In the genomic region with DNA sequence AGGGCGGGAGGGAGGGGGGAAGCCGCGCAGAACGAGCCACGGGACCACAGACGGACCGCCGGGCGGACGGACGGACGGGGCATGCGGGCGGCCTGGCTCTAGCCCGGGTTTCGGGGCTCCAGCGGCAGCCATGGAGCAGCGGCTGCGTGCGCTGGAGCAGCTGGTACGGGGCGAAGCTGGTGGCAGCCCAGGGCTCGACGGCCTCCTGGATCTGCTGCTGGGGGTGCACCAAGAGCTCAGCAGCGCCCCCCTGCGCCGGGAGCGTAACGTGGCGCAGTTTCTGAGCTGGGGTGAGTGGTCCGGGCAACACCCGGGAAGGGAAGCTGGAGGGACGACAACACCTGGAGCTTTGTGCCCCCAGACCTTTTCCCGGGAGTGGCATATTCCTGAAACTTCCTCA, we compare ENCODE assay signal across 8 mouse cellular contexts. TPM values are rescaled to one million over a fixed set of nuclear protein-coding genes. Genes with fewer than 3 reads are reported as not detected.
A peak's percentile ranks its signal among the peaks of the same experiment; 100 is the strongest.
DNase-seq lines count a peak whose midpoint lies in the region; ATAC-seq and TF ChIP-seq lines count a peak whose summit lies in the region.

No protein-coding gene starts in this region.

- peak overlapping the region; percentile 70 for H3K4me2 ChIP-seq in lung, embryonic 16.5 days (ENCODE audit: low read depth, low read length)

- H3K4me1 ChIP-seq in lung, embryonic 16.5 days (replicated peaks; ENCODE audit: control insufficient read depth, insufficient read depth, low read length) = peaks cover 16% of the 10 kb centered on the region
- H3K4me1 ChIP-seq in olfactory bulb, adult 2 months (ENCODE audit: control insufficient read depth, insufficient read depth, low read length) = peaks cover 11% of the 10 kb centered on the region

- TF ChIP-seq CTCF in olfactory bulb, adult 2 months (IDR thresholded peaks at IDR 0.05; ENCODE audit: insufficient read depth, low read depth, low read length) = peak; percentile 71; the same call in 1 of the 2 replicates

- peak overlapping the region; percentile 73 for H3K4me3 ChIP-seq in lung, embryonic 16.5 days (ENCODE audit: low read length)
- peak overlapping the region; percentile 49 for H3K4me3 ChIP-seq in olfactory bulb, adult 2 months (ENCODE audit: insufficient read depth, low read depth, low read length)

- DNase-seq in CD8-positive naive resting alpha-beta T cell, adult 2 months (ENCODE audit: low read depth in 2 of 2, low spot score in 2 of 2) = peak; percentile 85 to 88
- DNase-seq in adrenal gland, adult 2 months = peak; percentile 80
- DNase-seq in embryo, embryonic 11.5 days (ENCODE audit: low read depth, low spot score) = peak; percentile 59
- peak; percentile 76 to 82 for DNase-seq in heart, adult 18-20 months
- peak; percentile 87 for DNase-seq in kidney, adult 18-20 months
- peak; percentile 74 to 82 for DNase-seq in thymus, postnatal 36 days

- peak overlapping the region; percentile 83 for H3K9ac ChIP-seq in lung, embryonic 16.5 days (ENCODE audit: low read length)

- 2% methylated on average over 29 of the region's 34 CpGs for WGBS in lung, embryonic 16.5 days
- WGBS in olfactory bulb, adult 2 months = 1% methylated on average over 33 of the region's 34 CpGs

- peak; percentile 70 for ATAC-seq in lung, embryonic 16.5 days (ENCODE audit: low read depth)

- H3K27me3 ChIP-seq in lung, embryonic 16.5 days (ENCODE audit: control insufficient read depth, insufficient read depth, low read depth, low read length) = no peaks in the 10 kb centered on the region

- no peaks in the 10 kb centered on the region for H3K9me3 ChIP-seq in lung, embryonic 16.5 days (ENCODE audit: control insufficient read depth, low read length)

- H3K36me3 ChIP-seq in lung, embryonic 16.5 days (ENCODE audit: control insufficient read depth, insufficient read depth, low read length) = peaks cover 3% of the 10 kb centered on the region

- TF ChIP-seq POLR2A in olfactory bulb, adult 2 months (IDR thresholded peaks at IDR 0.05; ENCODE audit: insufficient read depth, low read depth, low read length) = no peak

- peak overlapping the region; percentile 55; the same call in 1 of the 2 replicates for H3K27ac ChIP-seq in lung, embryonic 16.5 days (ENCODE audit: low read length)
- H3K27ac ChIP-seq in olfactory bulb, adult 2 months (ENCODE audit: insufficient read depth, low read depth, low read length) = no peak overlapping the region

RNA-seq across cellular contexts. Expression of a gene that starts 0.3 kb away (rescaled TPM):
- total RNA-seq in adrenal gland, adult 2 months (2021) = 10 to 100 TPM; 14.4 to 24.6 TPM
- 23.7 and 26.6 TPM in 2 replicates for polyA plus RNA-seq in adrenal gland, adult 2 months (2012; rRNA removed)
- total RNA-seq in heart, adult 18-20 months (2021) = 10 to 100 TPM; 13.8 TPM
- polyA plus RNA-seq in lung, embryonic 16.5 days (2015; fragmentation: Nextera tagmentation; extraction: Ambion mirVana) = 1.1 and 1.7 TPM in 2 replicates
- polyA plus RNA-seq in olfactory bulb, adult 2 months (2012; ENCODE audit: insufficient read depth, insufficient read length, low replicate concordance, missing spikeins) = not detected in 2 replicates

RNA-seq across cellular contexts. Expression of a gene that starts 28.2 kb away (rescaled TPM):
- total RNA-seq in adrenal gland, adult 2 months (2021) = 10 to 100 TPM; 54.6 to 54.8 TPM
- 71.1 and 71.2 TPM in 2 replicates for polyA plus RNA-seq in adrenal gland, adult 2 months (2012; rRNA removed)
- 10 to 100 TPM; 13.3 to 14.0 TPM for total RNA-seq in heart, adult 18-20 months (2021)
- polyA plus RNA-seq in lung, embryonic 16.5 days (2015; fragmentation: Nextera tagmentation; extraction: Ambion mirVana) = 70.9 and 76.9 TPM in 2 replicates
- polyA plus RNA-seq in olfactory bulb, adult 2 months (2012; ENCODE audit: insufficient read depth, insufficient read length, low replicate concordance, missing spikeins) = not detected in 2 replicates

RNA-seq across cellular contexts. Expression of a gene that starts 30.1 kb away (rescaled TPM):
- 100 to 1,000 TPM; 129 to 133 TPM for total RNA-seq in adrenal gland, adult 2 months (2021)
- polyA plus RNA-seq in adrenal gland, adult 2 months (2012; rRNA removed) = 470 and 474 TPM in 2 replicates
- total RNA-seq in heart, adult 18-20 months (2021) = 100 to 1,000 TPM; 101 to 107 TPM
- polyA plus RNA-seq in lung, embryonic 16.5 days (2015; fragmentation: Nextera tagmentation; extraction: Ambion mirVana) = 77.9 and 81.6 TPM in 2 replicates
- not detected in 2 replicates for polyA plus RNA-seq in olfactory bulb, adult 2 months (2012; ENCODE audit: insufficient read depth, insufficient read length, low replicate concordance, missing spikeins)

RNA-seq across cellular contexts. Expression of a gene that starts 34.3 kb away (rescaled TPM):
- total RNA-seq in adrenal gland, adult 2 months (2021) = 10 to 100 TPM; 36.1 to 38.5 TPM
- 150 and 161 TPM in 2 replicates for polyA plus RNA-seq in adrenal gland, adult 2 months (2012; rRNA removed)
- total RNA-seq in heart, adult 18-20 months (2021) = 10 to 100 TPM; 30.7 to 43.0 TPM
- polyA plus RNA-seq in lung, embryonic 16.5 days (2015; fragmentation: Nextera tagmentation; extraction: Ambion mirVana) = 24.8 and 27.6 TPM in 2 replicates
- polyA plus RNA-seq in olfactory bulb, adult 2 months (2012; ENCODE audit: insufficient read depth, insufficient read length, low replicate concordance, missing spikeins) = 158 TPM in 1 of 2 replicates, not detected in the other

RNA-seq across cellular contexts. Expression of a gene that starts 56.9 kb away (rescaled TPM):
- 100 to 1,000 TPM; 141 to 286 TPM for total RNA-seq in adrenal gland, adult 2 months (2021)
- polyA plus RNA-seq in adrenal gland, adult 2 months (2012; rRNA removed) = 346 and 350 TPM in 2 replicates
- total RNA-seq in heart, adult 18-20 months (2021) = 10 to 100 TPM; 66.5 to 94.7 TPM
- polyA plus RNA-seq in lung, embryonic 16.5 days (2015; fragmentation: Nextera tagmentation; extraction: Ambion mirVana) = 120 and 132 TPM in 2 replicates
- 340 TPM in 1 of 2 replicates, not detected in the other for polyA plus RNA-seq in olfactory bulb, adult 2 months (2012; ENCODE audit: insufficient read depth, insufficient read length, low replicate concordance, missing spikeins)

Comparison
In these comparisons a context has a peak if more than half of its experiments do, and no peak if none do; other contexts are left out.
1. RNA of a gene that starts 30.1 kb away (polyA plus RNA-seq): 470 to 474 TPM in adrenal gland, adult 2 months and 77.9 to 81.6 TPM in lung, embryonic 16.5 days; not detected in olfactory bulb, adult 2 months; every median in the first group is over 10 times any median in the second.
2. Peak in every context shown above with its lines, with median percentiles within 50 percentile points of each other: DNase-seq.